Comparison of ENCODE assay signal across 8 mouse cellular contexts in genomic region chr3:135402201-135402658, GRCm38 (mm10). TPM values are rescaled to one million over a fixed set of nuclear protein-coding genes. Genes with fewer than 3 reads are reported as not detected.
A peak's percentile ranks its signal among the peaks of the same experiment; 100 is the strongest.
DNase-seq lines count a peak whose midpoint lies in the region; ATAC-seq lines count a peak whose summit lies in the region.

No protein-coding gene starts in this region.

- H3K27me3 ChIP-seq in intestine, embryonic 14.5 days (replicated peaks; ENCODE audit: control insufficient read depth, insufficient read depth, low read length), result no peaks in the 10 kb centered on the region
- H3K27me3 ChIP-seq in midbrain, embryonic 10.5 days (ENCODE audit: low read depth, poor library complexity, severe bottlenecking), result no peaks in the 10 kb centered on the region

- peak; percentile 100 for ATAC-seq in activated CD4-positive, CD25-positive, alpha-beta regulatory T cell, adult 4 months
- peak; percentile 82 for ATAC-seq in intestine, embryonic 14.5 days (replicated peaks; ENCODE audit: low FRiP score, low TSS enrichment, low read depth)

- H3K36me3 ChIP-seq in intestine, embryonic 14.5 days (ENCODE audit: control insufficient read depth, insufficient read depth, low read length), result peaks cover 9% of the 10 kb centered on the region; the same call in 1 of the 2 replicates
- peaks cover 22% of the 10 kb centered on the region for H3K36me3 ChIP-seq in midbrain, embryonic 10.5 days

- WGBS in intestine, embryonic 14.5 days, result 11% methylated on average over 10 of the region's 10 CpGs
- 19% methylated on average over 10 of the region's 10 CpGs for WGBS in midbrain, embryonic 10.5 days

- no peak overlapping the region for H3K9ac ChIP-seq in intestine, embryonic 14.5 days (ENCODE audit: low read length)

- no peak overlapping the region for H3K27ac ChIP-seq in intestine, embryonic 14.5 days (ENCODE audit: low read depth)
- no peak overlapping the region for H3K27ac ChIP-seq in midbrain, embryonic 10.5 days (replicated peaks)

- H3K4me1 ChIP-seq in intestine, embryonic 14.5 days (replicated peaks; ENCODE audit: control insufficient read depth, insufficient read depth, low read length), result no peaks in the 10 kb centered on the region
- H3K4me1 ChIP-seq in midbrain, embryonic 10.5 days, result peaks cover 3% of the 10 kb centered on the region; the same call in 1 of the 2 replicates

- no peak overlapping the region for H3K4me2 ChIP-seq in intestine, embryonic 14.5 days (ENCODE audit: low read length)

- DNase-seq in embryo, embryonic 10 days (ENCODE audit: low spot score), result peak; percentile 92
- peak; percentile 69 for DNase-seq in gastrocnemius, postnatal 25 days
- peak; percentile 92 for DNase-seq in intestine, embryonic 14.5 days (ENCODE audit: low spot score)
- peak; percentile 82 to 89 for DNase-seq in left cerebral cortex, postnatal 25 days (ENCODE audit: low spot score in 2 of 2)
- peak; percentile 81 for DNase-seq in midbrain, embryonic 10.5 days (ENCODE audit: low spot score)
- peak; percentile 69 to 70 for DNase-seq in right cerebral cortex, postnatal 36 days (ENCODE audit: low spot score in 2 of 2)
- peak; percentile 77 to 91 for DNase-seq in urinary bladder, postnatal 4 days (ENCODE audit: low spot score in 2 of 2)

- no peak overlapping the region for H3K4me3 ChIP-seq in intestine, embryonic 14.5 days (ENCODE audit: low read depth, low read length)
- H3K4me3 ChIP-seq in midbrain, embryonic 10.5 days, result no peak overlapping the region

- H3K9me3 ChIP-seq in intestine, embryonic 14.5 days (ENCODE audit: control insufficient read depth, low read length), result no peaks in the 10 kb centered on the region
- H3K9me3 ChIP-seq in midbrain, embryonic 10.5 days (replicated peaks), result no peaks in the 10 kb centered on the region

- intact Hi-C loops in left cerebral cortex, postnatal 25 days (cut with DNase I), result loop anchor here (2.0 to 5.0 kb wide), 4 partner anchors 105 to 329 kb away; no protein-coding TSS in a partner anchor

RNA-seq across cellular contexts. Expression of gene Cisd2, which starts 21.5 kb away (rescaled TPM):
- polyA plus RNA-seq in activated CD4-positive, CD25-positive, alpha-beta regulatory T cell, adult 4 months (2017; shearing (Covaris generic)), result 10 to 100 TPM; 59.1 to 73.2 TPM
- total RNA-seq in gastrocnemius, postnatal 25 days (2021), result 10 to 100 TPM; 27.9 to 29.2 TPM
- 56.3 and 57.6 TPM in 2 replicates for polyA plus RNA-seq in intestine, embryonic 14.5 days (2014; fragmentation: Nextera tagmentation; extraction: Ambion mirVana)
- total RNA-seq in left cerebral cortex, postnatal 25 days (2021), result 10 to 100 TPM; 40.3 to 41.4 TPM
- polyA plus RNA-seq in midbrain, embryonic 10.5 days (2016; fragmentation: Nextera tagmentation; extraction: Ambion mirVana), result 87.4 and 94.2 TPM in 2 replicates

RNA-seq across cellular contexts. Expression of gene Ube2d3, which starts 35.7 kb away (rescaled TPM):
- 100 to 1,000 TPM; 387 to 403 TPM for polyA plus RNA-seq in activated CD4-positive, CD25-positive, alpha-beta regulatory T cell, adult 4 months (2017; shearing (Covaris generic))
- total RNA-seq in gastrocnemius, postnatal 25 days (2021), result 100 to 1,000 TPM; 281 to 301 TPM
- polyA plus RNA-seq in intestine, embryonic 14.5 days (2014; fragmentation: Nextera tagmentation; extraction: Ambion mirVana), result 521 and 530 TPM in 2 replicates
- total RNA-seq in left cerebral cortex, postnatal 25 days (2021), result 100 to 1,000 TPM; 231 to 239 TPM
- polyA plus RNA-seq in midbrain, embryonic 10.5 days (2016; fragmentation: Nextera tagmentation; extraction: Ambion mirVana), result 548 and 568 TPM in 2 replicates

RNA-seq across cellular contexts. Expression of gene Slc9b1, which starts 54.4 kb away (rescaled TPM):
- polyA plus RNA-seq in activated CD4-positive, CD25-positive, alpha-beta regulatory T cell, adult 4 months (2017; shearing (Covaris generic)), result under 1 TPM; 0.29 to 0.48 TPM
- not detected for total RNA-seq in gastrocnemius, postnatal 25 days (2021)
- 0.22 and 0.45 TPM in 2 replicates for polyA plus RNA-seq in intestine, embryonic 14.5 days (2014; fragmentation: Nextera tagmentation; extraction: Ambion mirVana)
- not detected for total RNA-seq in left cerebral cortex, postnatal 25 days (2021)
- polyA plus RNA-seq in midbrain, embryonic 10.5 days (2016; fragmentation: Nextera tagmentation; extraction: Ambion mirVana), result 0.14 and 0.19 TPM in 2 replicates
